Mouse (Mus musculus): ENCODE measurements around the gene Nrarp.

Nrarp gene

GRCm38 (mm10) chr2:25196172-25196954, 15.8 kb downstream of the Nrarp start, which contains the start of gene Tor4a:
Gene Tor4a, minus strand, starts transcription at chr2:25196886.
- DNase-seq (ENCODE audit: low read depth), result peak; percentile 99

- DNase-seq (ENCODE audit: low read depth), result no peak
These were observed 16.6 kb downstream of the Nrarp start for GRCm38 (mm10) chr2:25197191-25197590.

- no peak for DNase-seq (ENCODE audit: low read depth)
These were observed 17.4 kb downstream of the Nrarp start for GRCm38 (mm10) chr2:25197946-25198345.

- DNase-seq (ENCODE audit: low read depth), result no peak
These were observed 20.1 kb downstream of the Nrarp start for GRCm38 (mm10) chr2:25200631-25201030.

- peak; percentile 59 for DNase-seq (ENCODE audit: low read depth)
These were observed 23.2 kb downstream of the Nrarp start for GRCm38 (mm10) chr2:25203631-25204214.

- no peak for DNase-seq (ENCODE audit: low read depth)
These were observed 27.0 kb downstream of the Nrarp start for GRCm38 (mm10) chr2:25207593-25207992.

- no peak for DNase-seq (ENCODE audit: low read depth)
These were observed 30.1 kb downstream of the Nrarp start for GRCm38 (mm10) chr2:25210686-25211085.

GRCm38 (mm10) chr2:25211121-25211670, 30.6 kb downstream of the Nrarp start, which contains the start of gene Nelfb:
Gene Nelfb, minus strand, starts transcription at chr2:25211489.
- peak; percentile 96 for DNase-seq (ENCODE audit: low read depth)

GRCm38 (mm10) chr2:25213266-25213865, 32.8 kb downstream of the Nrarp start:
- DNase-seq (ENCODE audit: low read depth), result no peak

GRCm38 (mm10) chr2:25214444-25214843, 33.9 kb downstream of the Nrarp start, which contains the start of gene Stpg3:
Gene Stpg3, minus strand, starts transcription at chr2:25214637.
- no peak for DNase-seq (ENCODE audit: low read depth)

GRCm38 (mm10) chr2:25217666-25218065, 37.1 kb downstream of the Nrarp start:
- DNase-seq (ENCODE audit: low read depth), result no peak

GRCm38 (mm10) chr2:25218445-25218844, 37.9 kb downstream of the Nrarp start, which contains the start of gene Fam166a:
Gene Fam166a, plus strand, starts transcription at chr2:25218745.
- DNase-seq (ENCODE audit: low read depth), result no peak

GRCm38 (mm10) chr2:25221331-25221772, 40.8 kb downstream of the Nrarp start:
- DNase-seq (ENCODE audit: low read depth), result peak; percentile 36

- peak; percentile 92 for DNase-seq (ENCODE audit: low read depth)
These were observed 43.3 kb downstream of the Nrarp start for GRCm38 (mm10) chr2:25223681-25224491.

GRCm38 (mm10) chr2:25224492-25224765, 43.9 kb downstream of the Nrarp start, which contains the start of gene Tubb4b:
Gene Tubb4b, minus strand, starts transcription at chr2:25224702.
- no peak for DNase-seq (ENCODE audit: low read depth)

- DNase-seq (ENCODE audit: low read depth), result peak; percentile 100
These were observed 44.5 kb downstream of the Nrarp start for GRCm38 (mm10) chr2:25224766-25225752.

GRCm38 (mm10) chr2:25225811-25226379, 45.3 kb downstream of the Nrarp start:
- DNase-seq (ENCODE audit: low read depth), result no peak

- DNase-seq (ENCODE audit: low read depth), result no peak
These were observed 46.3 kb downstream of the Nrarp start for GRCm38 (mm10) chr2:25226864-25227263.

GRCm38 (mm10) chr2:25227406-25227805, 46.8 kb downstream of the Nrarp start:
- DNase-seq (ENCODE audit: low read depth), result no peak

- peak; percentile 95 for DNase-seq (ENCODE audit: low read depth)
These were observed 47.9 kb downstream of the Nrarp start for GRCm38 (mm10) chr2:25228431-25228889.

Measured in 416B (cell line).